Mouse (Mus musculus) G1E (cell line): Measurements from ENCODE around the gene Asb7.

ENCODE experiments used
- CTCF ChIP-seq: IDR thresholded peaks from 2 replicates; pipeline ENCODE4 v1.5.1; 2012; ENCODE audit warnings: low read depth, low read length, inconsistent platforms, mixed read lengths
- GATA1 ChIP-seq: IDR thresholded peaks from 2 replicates; pipeline ENCODE4 v1.6.1; 2012; ENCODE audit warnings: borderline replicate concordance, low read length, inconsistent platforms, mixed read lengths
- GATA2 ChIP-seq: IDR thresholded peaks from 2 replicates; pipeline ENCODE4 v1.6.1; 2012; ENCODE audit warnings: low read depth, low read length, inconsistent platforms, borderline replicate concordance

- TF ChIP-seq CTCF (no peak), GATA1 (no peak), GATA2 (no peak)
Measured at GRCm38 (mm10) chr7:66689620-66690360, 394 bp upstream of the Asb7 start, which contains the start of gene Lins1.
